Mouse (Mus musculus): ENCODE measurements at regions not wholly inside any gene's neighbourhood (a gene's known extent, or its start where the extent isn't known, plus 50 kb on each side); places are given as distances from the start of the nearest gene placed in this dataset.
"Not testable (repeated sequence)": the region's sequence is repeated elsewhere in the genome, so short reads cannot be mapped to it uniquely, and the experiment has no call there.

DNA sequence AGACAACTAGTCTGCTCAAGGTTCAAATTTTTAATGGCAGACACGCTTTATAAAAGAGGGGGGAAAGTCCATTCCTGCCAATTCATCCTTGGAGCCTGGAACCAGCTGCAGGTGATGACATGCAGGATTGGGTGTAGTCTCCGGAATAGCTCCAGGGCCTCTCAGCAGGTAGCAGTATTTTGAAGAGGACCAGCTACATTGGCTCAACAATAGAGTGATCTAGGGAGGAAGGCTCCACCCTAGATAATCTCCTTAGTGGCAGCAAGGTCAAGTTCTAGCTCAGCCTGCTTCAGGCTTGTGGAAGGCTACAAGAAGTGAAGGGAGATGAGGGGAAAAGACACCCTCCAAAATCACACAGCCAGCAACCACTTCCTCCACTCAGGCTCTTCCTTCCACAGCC, 1405.1 kb downstream of the 4930444P10Rik start:
- DNase-seq (ENCODE audit: low spot score) = not testable (repeated sequence)

DNA sequence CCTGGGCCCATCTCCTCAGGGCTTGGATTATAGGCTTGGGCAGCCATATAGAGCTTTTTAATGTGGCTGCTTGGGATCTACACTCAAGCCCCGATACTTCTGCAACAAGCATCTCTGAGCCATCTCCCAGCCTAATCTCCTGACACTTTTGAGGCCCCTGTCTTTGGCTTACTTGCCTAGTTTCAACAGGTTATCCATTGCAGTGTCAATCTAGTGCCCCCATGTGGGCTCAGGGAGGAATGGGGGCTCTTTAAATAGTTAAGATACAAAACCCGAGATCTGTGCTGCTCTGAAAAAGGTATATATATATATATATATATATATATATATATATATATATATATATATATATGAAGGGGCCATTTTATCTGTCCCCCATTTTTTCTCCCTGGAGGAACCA, 1407.0 kb downstream of the 4930444P10Rik start:
- DNase-seq (ENCODE audit: low spot score) = no peak

DNA sequence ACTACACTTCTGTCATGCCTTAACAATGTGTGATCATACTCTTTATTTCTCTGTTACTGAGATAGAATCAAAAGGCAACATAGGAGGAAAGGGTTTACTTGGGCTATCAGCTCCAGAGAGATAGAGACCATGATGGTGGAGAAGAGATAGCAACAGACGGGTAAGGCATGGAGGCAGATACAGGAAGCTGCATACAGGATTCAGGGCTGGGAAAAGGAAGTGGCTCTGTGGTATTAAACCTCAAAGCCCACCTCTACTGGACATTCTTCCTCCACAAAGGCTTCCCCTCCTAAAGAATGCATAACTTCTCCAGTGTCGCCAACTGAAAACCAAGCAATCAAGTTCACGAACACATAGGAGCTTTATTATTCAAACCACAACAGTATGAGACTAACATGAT, 1412.7 kb downstream of the 4930444P10Rik start:
- DNase-seq (ENCODE audit: low spot score) = no peak

DNA sequence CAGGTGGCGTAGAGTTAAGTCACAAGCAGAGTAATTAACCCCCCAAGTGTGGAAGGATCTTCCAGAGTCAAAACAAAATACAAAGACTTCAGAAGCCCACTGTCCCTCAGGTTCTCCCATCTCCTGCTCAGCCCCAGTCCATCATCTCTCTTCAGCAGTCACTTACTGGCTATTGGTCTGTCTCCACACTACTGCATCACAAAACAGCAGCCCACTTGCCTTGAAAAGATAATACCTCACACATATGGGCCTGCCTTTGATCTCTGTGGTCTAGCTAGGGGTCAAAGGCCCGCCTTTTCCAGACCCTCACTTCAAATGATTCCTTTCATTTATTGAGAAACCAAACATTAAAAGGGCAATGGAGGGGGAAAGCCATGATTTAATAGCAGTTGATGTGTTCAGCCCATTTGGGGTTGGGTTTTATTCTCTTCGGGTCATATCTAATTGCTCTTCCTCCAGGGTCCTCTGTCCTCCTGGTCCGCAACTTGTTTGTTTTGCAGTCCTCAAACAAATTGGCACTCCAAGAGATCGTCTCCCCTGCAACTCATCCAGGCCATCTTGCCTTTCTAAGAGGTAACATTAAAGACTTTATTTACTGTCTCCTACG, 1420.6 kb downstream of the 4930444P10Rik start:
- DNase-seq (ENCODE audit: low spot score) = no peak

DNA sequence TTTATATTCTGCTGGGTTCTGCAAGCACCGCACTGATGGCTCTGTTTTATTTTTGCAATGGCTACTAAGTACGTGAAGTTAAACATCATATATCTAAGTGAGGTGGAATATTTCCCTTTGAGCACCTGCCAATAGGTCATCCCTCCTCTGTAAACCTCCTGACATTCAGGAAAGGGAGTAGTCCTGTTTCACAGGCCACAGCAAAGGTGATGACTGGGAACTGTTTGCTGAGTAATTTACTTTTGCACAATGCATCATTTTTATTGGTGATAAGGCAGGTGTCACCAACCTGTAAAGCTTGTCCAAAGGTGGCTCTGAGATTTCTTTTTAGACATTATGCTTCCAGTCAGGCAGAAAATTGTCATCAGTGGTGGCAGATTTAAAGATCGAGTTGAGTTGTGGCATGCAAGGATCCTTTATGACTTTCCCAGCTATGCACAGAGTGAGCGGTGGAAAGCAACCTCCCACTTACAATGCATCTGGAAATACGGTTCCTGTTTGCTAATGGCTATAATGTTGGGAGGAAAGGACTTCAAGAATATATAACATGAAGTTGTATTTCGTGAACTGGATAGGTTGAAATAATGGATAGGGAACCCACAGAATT, 1430.3 kb downstream of the 4930444P10Rik start:
- DNase-seq (ENCODE audit: low spot score) = no peak

DNA sequence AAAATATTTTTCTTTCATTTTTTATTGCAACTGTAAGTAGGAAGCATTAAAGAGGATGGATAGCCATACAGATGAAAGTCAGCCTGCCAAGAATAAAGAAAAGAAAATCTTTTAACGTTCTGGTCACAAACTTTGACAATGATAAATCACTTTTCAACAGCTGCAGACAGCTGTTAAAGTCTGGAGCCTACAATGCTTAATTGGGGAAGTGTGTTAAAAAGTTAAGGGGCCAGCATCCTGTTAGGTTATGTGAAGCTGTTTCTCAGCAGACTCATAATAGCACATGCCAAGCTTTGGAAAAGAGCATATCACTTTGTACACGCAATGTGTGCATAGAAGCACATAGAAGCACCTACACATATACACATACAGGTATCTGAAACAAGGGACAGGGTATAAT, 1431.3 kb downstream of the 4930444P10Rik start:
- DNase-seq (ENCODE audit: low spot score) = no peak

DNA sequence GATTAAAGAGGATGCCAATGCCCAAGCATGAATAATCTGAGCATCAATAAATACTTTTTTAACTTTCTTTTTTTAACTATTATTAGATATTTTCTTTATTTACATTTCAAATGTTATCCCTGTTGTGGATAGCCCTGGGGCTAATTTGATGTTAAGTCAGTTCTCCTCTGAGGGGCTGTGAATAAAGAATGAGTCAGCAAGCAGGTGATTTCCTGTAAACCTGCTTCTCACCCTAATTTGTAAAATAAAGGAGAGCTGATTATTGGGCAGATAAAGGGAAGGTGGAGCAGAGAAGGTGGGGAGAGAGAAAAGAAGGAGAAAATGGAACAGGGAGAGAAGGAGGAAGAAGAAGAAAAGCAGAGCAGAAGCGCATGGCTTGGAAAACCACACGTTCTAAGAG, 1442.8 kb downstream of the 4930444P10Rik start:
- no peak for DNase-seq (ENCODE audit: low spot score)

DNA sequence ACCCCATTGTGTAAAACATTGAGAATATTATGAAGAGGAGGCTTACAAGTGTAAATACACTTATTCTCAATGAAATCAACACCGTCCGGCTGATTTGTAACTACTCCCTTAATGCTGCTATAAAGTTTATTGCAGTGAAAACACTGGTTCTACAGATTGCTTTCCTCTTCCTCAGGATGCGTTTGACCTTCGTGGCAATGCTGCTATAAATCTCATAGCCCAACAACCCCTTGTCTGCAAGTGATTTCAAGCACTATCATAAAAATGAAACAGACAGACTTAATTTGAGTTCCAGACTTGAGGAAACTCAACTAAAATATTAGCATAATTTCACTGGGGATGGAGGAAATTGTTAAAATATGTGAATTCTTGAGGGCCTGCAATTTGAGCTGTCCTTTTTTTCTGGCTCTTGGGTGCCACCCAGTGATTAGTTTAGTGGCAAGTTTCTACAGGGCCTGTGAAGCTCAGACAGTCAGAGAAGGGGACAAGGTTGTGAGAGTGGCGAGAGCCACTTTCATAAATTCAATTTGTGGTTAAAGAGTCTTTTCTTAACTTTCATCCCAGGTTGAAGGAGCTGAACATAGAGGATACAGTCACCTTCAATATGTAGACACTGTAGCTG, 1457.4 kb downstream of the 4930444P10Rik start:
- DNase-seq (ENCODE audit: low spot score) = peak; percentile 32

DNA sequence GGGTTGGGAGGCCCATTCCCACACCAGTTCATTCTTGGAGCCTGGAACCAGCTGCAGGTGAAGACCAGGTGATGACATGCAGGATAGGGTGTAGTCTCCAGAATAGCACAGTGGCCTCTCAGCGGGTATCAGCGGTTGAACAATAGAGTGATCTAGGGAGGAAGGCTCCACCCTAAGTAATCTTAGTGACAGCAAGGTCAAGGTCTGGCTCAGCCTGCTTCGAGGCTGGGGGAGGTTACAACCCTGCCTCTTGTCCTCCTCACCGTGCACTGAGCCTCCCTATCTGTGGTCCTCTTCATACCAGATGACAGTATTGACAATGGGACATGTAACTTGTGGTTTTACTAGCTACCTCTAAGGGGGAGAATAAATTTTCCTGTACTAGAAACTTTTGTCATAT, 1461.1 kb downstream of the 4930444P10Rik start:
- no peak for DNase-seq (ENCODE audit: low spot score)

DNA sequence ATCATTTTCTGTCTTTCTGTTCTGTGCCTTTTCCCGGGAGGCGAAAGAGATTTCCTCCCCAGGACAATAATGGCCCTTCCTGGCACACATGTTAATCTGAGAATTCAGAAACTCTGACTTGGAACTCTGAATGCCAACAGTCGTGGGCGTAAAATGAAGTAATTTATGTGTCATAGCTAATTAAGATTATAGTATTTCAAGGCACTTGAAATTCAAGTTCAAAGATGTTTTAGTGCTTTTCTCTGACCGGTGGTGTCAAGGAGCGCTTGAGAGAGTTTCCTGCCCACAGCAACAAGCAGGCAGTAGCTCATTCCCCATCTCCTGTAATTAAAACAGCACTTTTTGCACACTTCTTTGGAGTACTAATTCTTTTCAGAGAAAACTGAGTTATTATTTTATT, 1465.9 kb downstream of the 4930444P10Rik start:
- DNase-seq (ENCODE audit: low spot score) = no peak

DNA sequence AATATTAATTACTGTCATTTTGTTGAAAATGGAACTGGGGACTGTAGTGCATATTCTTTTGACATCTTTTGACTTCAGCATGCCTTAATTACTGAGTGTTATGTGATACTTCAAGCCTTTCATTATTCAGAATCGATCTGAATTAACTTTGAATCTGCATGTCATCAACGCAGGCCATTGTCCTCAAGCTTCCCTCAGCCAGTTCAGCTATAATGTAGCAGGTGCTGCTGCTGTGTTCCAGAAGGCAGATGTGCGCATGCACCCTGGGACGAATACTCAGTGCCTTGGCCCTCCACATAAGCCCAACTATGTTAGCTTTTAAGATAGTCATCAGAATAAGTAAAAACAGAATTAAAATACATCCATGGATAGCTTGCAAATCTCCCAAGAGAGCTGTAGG, 1466.4 kb downstream of the 4930444P10Rik start:
- DNase-seq (ENCODE audit: low spot score) = no peak

DNA sequence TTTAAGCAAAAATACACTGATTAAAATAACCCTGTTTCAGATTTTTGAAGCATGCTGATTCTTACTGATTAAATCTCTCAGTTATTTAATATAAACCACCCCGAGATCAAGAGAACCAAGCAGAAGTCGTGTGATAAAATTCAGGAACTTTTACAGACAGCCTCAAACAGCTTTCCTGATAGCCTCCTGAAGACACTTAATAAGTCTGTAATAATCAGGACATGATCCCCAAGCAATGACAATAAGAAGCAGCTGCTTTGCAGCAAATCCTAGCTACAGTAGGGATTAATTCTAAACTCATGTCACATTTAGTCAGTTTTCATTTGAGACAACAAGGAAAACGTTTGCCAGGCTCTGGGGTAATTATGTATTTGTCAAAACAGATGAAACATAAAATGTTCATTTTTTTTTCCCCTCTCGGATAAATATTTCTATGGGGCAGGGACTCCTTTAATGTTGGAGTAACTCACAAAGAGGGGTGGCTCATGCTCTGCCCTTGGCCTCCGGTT, 1472.1 kb downstream of the 4930444P10Rik start:
- no peak for DNase-seq (ENCODE audit: low spot score)

DNA sequence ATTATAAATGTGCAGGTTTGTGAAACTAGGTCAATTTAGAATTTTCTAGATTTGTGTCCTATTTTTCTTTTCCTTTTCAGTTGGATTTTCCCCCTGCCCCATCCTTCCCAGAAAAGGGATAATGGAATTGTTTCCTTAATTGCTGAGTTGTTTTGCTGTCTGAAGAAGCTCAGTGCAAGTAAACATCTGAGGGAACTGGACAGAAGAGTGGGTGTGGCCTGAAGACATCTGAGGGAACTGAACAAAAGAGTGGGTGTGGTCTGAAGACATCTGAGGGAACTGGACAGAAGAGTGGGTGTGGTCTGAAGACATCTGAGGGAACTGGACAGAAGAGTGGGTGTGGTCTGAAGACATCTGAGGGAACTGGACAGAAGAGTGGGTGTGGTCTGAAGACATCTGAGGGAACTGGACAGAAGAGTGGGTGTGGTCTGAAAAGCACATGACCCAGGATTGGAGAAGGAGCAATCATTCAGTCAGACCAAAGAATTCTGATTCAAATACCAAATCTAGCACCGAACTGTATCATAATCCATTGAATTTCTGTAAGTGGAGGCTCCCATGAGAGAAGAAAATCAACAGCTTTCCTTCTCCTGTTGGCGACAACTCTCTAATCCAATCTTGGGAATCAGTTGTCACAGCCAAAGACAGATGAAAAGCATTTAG, 1479.8 kb downstream of the 4930444P10Rik start:
- DNase-seq (ENCODE audit: low spot score) = no peak

DNA sequence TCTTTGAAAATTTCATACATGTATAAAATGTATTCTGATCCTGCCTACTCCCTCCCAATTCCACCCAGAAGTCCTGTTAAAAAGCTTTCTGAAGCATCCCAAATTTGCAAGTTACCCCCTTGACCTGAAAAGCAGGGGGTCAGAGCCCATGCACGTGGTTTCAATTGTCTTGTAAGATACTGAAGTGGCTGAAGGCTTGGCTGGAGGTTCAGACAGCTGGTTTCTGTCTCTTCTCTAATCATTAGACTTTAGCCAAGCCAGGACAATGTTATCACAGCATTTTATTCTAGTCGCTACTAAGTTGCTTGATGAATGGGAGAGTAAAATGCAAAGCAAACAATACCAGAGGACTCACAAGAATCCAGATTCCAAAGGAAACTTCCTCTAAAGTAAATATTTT, 1484.1 kb downstream of the 4930444P10Rik start:
- DNase-seq (ENCODE audit: low spot score) = no peak

DNA sequence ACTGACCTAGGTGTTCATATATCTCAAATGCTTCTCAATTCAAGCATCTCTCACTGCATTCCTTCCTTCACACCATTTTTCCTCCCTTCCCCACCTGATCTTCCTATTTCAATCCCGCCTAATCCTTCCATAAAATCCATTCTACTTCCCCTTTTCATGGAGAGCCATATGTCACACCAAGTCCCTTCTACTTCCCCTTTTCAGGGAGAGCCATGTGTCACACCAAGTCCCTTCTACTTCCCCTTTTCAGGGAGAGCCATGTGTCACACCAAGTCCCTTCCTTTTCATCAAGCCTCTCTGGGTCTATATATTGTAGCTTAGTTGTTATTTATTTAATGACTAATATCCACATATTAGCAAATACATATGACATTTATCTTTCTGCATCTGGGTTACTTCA, 1497.2 kb downstream of the 4930444P10Rik start:
- DNase-seq (ENCODE audit: low spot score) = no peak

DNA sequence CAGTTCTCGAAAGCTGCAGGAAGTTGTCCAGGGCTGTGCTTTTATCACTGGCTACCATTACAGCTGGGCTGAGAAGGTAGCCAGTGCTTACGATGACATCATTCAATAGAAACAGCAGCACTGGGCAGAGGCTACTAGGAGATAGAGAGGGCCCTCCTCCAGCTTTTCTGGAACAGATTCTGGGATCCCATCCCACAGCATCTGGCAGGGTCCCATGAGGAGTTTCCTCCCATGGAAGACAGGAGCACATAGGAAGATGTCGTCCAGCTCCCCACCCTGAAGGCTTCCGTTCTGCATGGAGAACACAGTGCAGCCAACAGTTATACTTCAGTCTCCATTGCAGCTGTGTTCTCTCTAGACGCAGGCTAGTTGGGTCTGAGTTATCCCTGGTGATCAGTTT, 1503.2 kb downstream of the 4930444P10Rik start:
- DNase-seq (ENCODE audit: low spot score) = no peak

DNA sequence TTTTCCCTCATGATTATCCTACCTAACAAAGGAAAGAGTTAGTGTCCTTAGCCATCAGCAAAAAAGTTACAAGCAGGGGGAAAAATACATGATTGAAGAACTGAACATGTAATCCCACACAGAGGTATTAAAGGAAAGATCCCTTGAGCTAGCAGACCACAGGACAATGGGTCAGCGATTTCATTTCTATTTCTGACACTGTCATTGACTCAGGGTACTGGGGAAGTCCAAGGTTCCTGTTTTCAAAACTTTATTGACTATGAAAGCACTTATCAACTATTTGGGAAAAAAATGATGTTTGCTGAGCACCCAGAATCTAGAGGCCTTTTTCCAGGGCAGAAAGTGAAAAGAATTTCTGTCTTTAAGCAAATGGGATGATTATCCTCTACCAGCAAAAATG, 1513.7 kb downstream of the 4930444P10Rik start:
- DNase-seq (ENCODE audit: low spot score) = no peak

DNA sequence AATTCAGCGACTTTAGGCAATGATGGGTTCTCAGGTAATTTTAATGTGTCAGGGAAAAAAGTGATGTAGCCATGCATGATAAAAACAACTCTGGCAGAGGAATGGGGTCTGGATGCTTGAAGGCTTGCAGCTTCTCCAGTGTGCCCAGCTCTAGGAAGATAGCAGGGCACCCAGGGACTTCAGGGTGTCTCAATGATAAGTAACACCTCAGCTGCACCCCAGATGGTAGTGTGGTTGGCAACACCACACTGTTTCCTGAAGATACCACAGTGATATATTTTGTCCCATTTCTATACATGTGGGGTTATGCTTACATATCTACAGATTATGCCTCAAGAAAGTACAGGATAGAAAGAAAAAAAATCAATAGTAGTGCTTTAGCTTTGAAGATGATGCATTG, 1516.9 kb downstream of the 4930444P10Rik start:
- no peak for DNase-seq (ENCODE audit: low spot score)

DNA sequence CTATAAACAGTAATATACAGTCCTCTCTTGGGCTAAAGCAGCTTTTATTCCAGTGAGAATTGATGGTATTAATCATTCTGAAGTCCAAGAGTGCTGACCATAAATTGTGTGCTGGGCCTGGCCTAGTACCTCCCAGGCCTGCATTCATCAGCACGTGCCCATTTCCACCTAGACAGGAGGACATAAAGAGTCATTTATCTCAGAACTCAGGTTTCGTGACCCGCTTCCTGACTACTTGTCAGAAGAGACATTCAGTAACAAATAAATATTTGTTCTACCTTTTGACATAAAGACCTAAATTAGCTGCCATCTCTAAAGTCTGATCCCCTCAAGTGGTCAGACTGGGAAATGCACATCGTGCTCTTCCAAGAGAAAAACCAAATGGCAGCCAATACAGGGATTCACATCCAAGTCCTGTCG, 1522.6 kb downstream of the 4930444P10Rik start:
- no peak for DNase-seq (ENCODE audit: low spot score)

DNA sequence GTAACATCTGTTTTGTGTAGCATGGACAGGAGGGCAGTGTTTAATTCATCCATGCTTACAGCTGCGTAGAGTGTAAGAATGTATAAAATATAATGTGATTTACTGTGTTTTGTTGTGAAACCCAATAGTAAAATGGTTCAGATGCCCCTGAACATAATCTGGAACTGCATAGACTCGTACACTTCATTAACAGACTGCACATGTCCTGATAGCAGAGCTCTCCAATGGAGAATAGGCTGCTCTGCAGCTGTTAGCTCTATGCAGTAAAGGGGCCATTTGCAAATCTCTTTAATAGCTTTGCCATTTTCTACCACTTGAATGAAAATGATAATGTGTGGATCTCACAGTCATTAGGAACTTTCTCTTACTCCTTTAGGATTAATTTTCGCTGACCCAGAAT, 1523.0 kb downstream of the 4930444P10Rik start:
- DNase-seq (ENCODE audit: low spot score) = no peak

DNA sequence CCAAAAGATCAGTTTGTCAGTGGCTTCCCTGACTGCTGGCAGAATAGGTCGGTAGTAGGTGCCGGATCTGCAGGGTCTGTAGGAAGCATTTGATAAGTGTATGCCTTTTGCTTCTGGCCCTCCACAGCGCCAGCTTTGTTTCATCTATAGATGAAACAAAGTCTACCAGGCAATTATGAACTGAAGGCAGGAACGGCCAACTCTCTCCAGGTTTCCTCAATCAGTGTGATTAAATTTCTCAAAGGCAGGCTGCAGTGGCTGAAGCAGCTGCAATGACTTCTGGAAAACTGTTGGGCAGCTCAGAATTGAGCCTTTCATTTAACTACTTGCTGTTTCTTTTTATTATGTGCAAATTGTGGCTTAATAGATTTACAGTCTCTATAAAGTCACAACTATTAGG, 1526.1 kb downstream of the 4930444P10Rik start:
- DNase-seq (ENCODE audit: low spot score) = no peak

DNA sequence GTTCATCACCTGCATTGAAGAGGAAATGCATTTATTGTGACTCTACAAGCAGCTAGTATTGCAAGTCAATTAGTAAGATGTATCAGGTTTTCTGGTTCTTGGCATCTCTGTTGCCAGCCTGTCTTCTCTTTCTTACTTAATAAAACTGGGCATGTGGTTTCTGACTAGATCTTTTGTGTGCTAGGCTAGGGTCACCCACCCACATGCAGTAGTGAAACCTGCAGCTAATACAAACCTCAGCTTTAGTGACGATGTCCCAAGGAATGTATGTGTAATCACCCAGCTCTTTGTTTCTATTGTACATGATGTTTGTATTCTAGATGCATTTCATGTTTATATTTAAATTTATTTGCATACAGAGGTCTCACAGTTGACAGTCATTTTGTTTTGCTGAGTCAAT, 1526.7 kb downstream of the 4930444P10Rik start:
- no peak for DNase-seq (ENCODE audit: low spot score)

Data from layer of hippocampus, adult 9-10 months (tissue).